In genomic region chr10:23788056-23788600, GRCm38 (mm10) we compare ENCODE assay signal across 9 mouse cellular contexts. TPM values are rescaled to one million over a fixed set of nuclear protein-coding genes. Genes with fewer than 3 reads are reported as not detected.
DNase-seq lines count a peak whose midpoint lies in the region; ATAC-seq and TF ChIP-seq lines count a peak whose summit lies in the region.
"Had no signal": no experiment of that assay in that cellular context is flagged by ENCODE, and none has a peak within 500 bp of the region (broad histone marks: within the 10 kb centered on the region; RNA-seq: fewer than 3 reads in every experiment).

No protein-coding gene starts in this region.

- H3K4me1 ChIP-seq in kidney, embryonic 16.5 days (ENCODE audit: insufficient read depth, low read length): peaks cover 31% of the 10 kb centered on the region
- peaks cover 9% of the 10 kb centered on the region for H3K4me1 ChIP-seq in bone marrow macrophage, adult 2 months (ENCODE audit: control insufficient read depth, insufficient read depth, low read length)
- peaks cover 26% of the 10 kb centered on the region for H3K4me1 ChIP-seq in hindbrain, embryonic 16.5 days (ENCODE audit: control insufficient read depth, insufficient read depth, low read depth, low read length)
- H3K4me1 ChIP-seq in midbrain, postnatal 0 days (ENCODE audit: insufficient read depth, low read length): peaks cover 8% of the 10 kb centered on the region; the same call in 1 of the 2 replicates

- no peak for TF ChIP-seq CTCF in bone marrow macrophage, adult 2 months (IDR thresholded peaks at IDR 0.05; ENCODE audit: low read depth, low read length)
- no peak for TF ChIP-seq CTCF in midbrain, postnatal 0 days (IDR thresholded peaks at IDR 0.05)

- H3K36me3 ChIP-seq in kidney, embryonic 16.5 days (ENCODE audit: insufficient read depth, low read length): peaks cover 27% of the 10 kb centered on the region
- H3K36me3 ChIP-seq in hindbrain, embryonic 16.5 days (ENCODE audit: control insufficient read depth, insufficient read depth, low read length): peaks cover 13% of the 10 kb centered on the region
- H3K36me3 ChIP-seq in midbrain, postnatal 0 days (ENCODE audit: insufficient read depth, low read length): peaks cover 9% of the 10 kb centered on the region; the same call in 1 of the 2 replicates

- H3K27ac ChIP-seq in kidney, embryonic 16.5 days (ENCODE audit: low read length): peak overlapping the region; percentile 91
- H3K27ac ChIP-seq in bone marrow macrophage, adult 2 months (ENCODE audit: insufficient read depth, low read depth, low read length): peak overlapping the region; percentile 91
- peak overlapping the region; percentile 76 for H3K27ac ChIP-seq in hindbrain, embryonic 16.5 days (ENCODE audit: low read depth, low read length)
- no peak overlapping the region for H3K27ac ChIP-seq in midbrain, postnatal 0 days (ENCODE audit: low read depth, low read length)

- H3K4me3 ChIP-seq in kidney, embryonic 16.5 days (ENCODE audit: low read length): peak overlapping the region; percentile 72
- H3K4me3 ChIP-seq in bone marrow macrophage, adult 2 months (ENCODE audit: insufficient read depth, low read length): peak overlapping the region; percentile 84
- peak overlapping the region; percentile 87 for H3K4me3 ChIP-seq in hindbrain, embryonic 16.5 days (ENCODE audit: low read length)
- H3K4me3 ChIP-seq in midbrain, postnatal 0 days (ENCODE audit: low read depth, low read length): peak overlapping the region; percentile 74

- ATAC-seq in kidney, embryonic 16.5 days (ENCODE audit: low FRiP score, low TSS enrichment): no peak
- ATAC-seq in hindbrain, embryonic 16.5 days: no peak
- ATAC-seq in midbrain, postnatal 0 days (ENCODE audit: low FRiP score): no peak

- H3K4me2 ChIP-seq in kidney, embryonic 16.5 days (replicated peaks; ENCODE audit: low read depth, low read length): peak overlapping the region; percentile 52
- H3K4me2 ChIP-seq in hindbrain, embryonic 16.5 days (ENCODE audit: low read length): peak overlapping the region; percentile 80
- H3K4me2 ChIP-seq in midbrain, postnatal 0 days (ENCODE audit: low read depth, low read length, poor library complexity, severe bottlenecking): peak overlapping the region; percentile 62

- DNase-seq in kidney, adult 8-10 months: no peak
- no peak for DNase-seq in midbrain, postnatal 0 days (ENCODE audit: low spot score)
- DNase-seq in ovary, adult 18-20 months (ENCODE audit: low spot score): no peak
- no peak for DNase-seq in gastrocnemius, postnatal 14 days
- DNase-seq in cerebellum, postnatal 4 days (ENCODE audit: low spot score in 2 of 2): no peak
- DNase-seq: kidney, postnatal 4 days had no signal

- TF ChIP-seq POLR2A in bone marrow macrophage, adult 2 months (IDR thresholded peaks at IDR 0.05; ENCODE audit: borderline replicate concordance, low read depth, low read length): no peak

- 5% methylated on average over 8 of the region's 8 CpGs for WGBS in kidney, embryonic 16.5 days
- WGBS in hindbrain, embryonic 16.5 days: 13% methylated on average over 8 of the region's 8 CpGs
- WGBS in midbrain, postnatal 0 days: 10% methylated on average over 8 of the region's 8 CpGs

- intact Hi-C loops in gastrocnemius, postnatal 14 days (cut with DNase I; ENCODE audit: low total_unique reads): no loop called here

- no peaks in the 10 kb centered on the region for H3K27me3 ChIP-seq in kidney, embryonic 16.5 days (ENCODE audit: insufficient read depth, low read length)
- H3K27me3 ChIP-seq in hindbrain, embryonic 16.5 days (replicated peaks; ENCODE audit: control insufficient read depth, insufficient read depth, low read length): no peaks in the 10 kb centered on the region
- H3K27me3 ChIP-seq in midbrain, postnatal 0 days (ENCODE audit: insufficient read depth, low read length): no peaks in the 10 kb centered on the region

- H3K9ac ChIP-seq in kidney, embryonic 16.5 days (replicated peaks; ENCODE audit: low read length): peak overlapping the region; percentile 77
- H3K9ac ChIP-seq in hindbrain, embryonic 16.5 days (ENCODE audit: low read depth, low read length): peak overlapping the region; percentile 73
- H3K9ac ChIP-seq in midbrain, postnatal 0 days (replicated peaks; ENCODE audit: low read length, poor library complexity, severe bottlenecking): peak overlapping the region; percentile 51; the same call in 1 of the 2 replicates

- H3K9me3 ChIP-seq in kidney, embryonic 16.5 days (ENCODE audit: low read length): no peaks in the 10 kb centered on the region
- H3K9me3 ChIP-seq in hindbrain, embryonic 16.5 days (ENCODE audit: control insufficient read depth, low read length): no peaks in the 10 kb centered on the region
- H3K9me3 ChIP-seq in midbrain, postnatal 0 days (ENCODE audit: low read length): no peaks in the 10 kb centered on the region

RNA-seq across cellular contexts. Expression of gene Rps12, which starts 1.1 kb away (rescaled TPM):
- 128 and 147 TPM in 2 replicates for polyA plus RNA-seq in kidney, embryonic 16.5 days (2015; fragmentation: Nextera tagmentation; extraction: Ambion mirVana)
- 182 and 264 TPM in 2 replicates for polyA plus RNA-seq in bone marrow macrophage, adult 2 months (2012; ENCODE audit: insufficient read depth, insufficient read length, missing spikeins)
- polyA plus RNA-seq in hindbrain, embryonic 16.5 days (2015; fragmentation: Nextera tagmentation; extraction: Ambion mirVana): 82.7 and 89.6 TPM in 2 replicates
- total RNA-seq in midbrain, postnatal 0 days (2014; rRNA removed): 1,859 and 2,007 TPM in 2 replicates
- 108 and 142 TPM in 2 replicates for polyA plus RNA-seq in midbrain, postnatal 0 days (2015; fragmentation: Nextera tagmentation; extraction: Ambion mirVana)
- 100 to 1,000 TPM; 252 to 272 TPM for total RNA-seq in gastrocnemius, postnatal 14 days (2021)

RNA-seq across cellular contexts. Expression of gene Slc18b1, which starts 8.7 kb away (rescaled TPM):
- polyA plus RNA-seq in kidney, embryonic 16.5 days (2015; fragmentation: Nextera tagmentation; extraction: Ambion mirVana): 18.0 and 20.7 TPM in 2 replicates
- 1.0 and 6.7 TPM in 2 replicates for polyA plus RNA-seq in bone marrow macrophage, adult 2 months (2012; ENCODE audit: insufficient read depth, insufficient read length, missing spikeins)
- polyA plus RNA-seq in hindbrain, embryonic 16.5 days (2015; fragmentation: Nextera tagmentation; extraction: Ambion mirVana): 18.9 and 20.2 TPM in 2 replicates
- total RNA-seq in midbrain, postnatal 0 days (2014; rRNA removed): 12.7 and 13.7 TPM in 2 replicates
- 12.4 TPM in 2 replicates for polyA plus RNA-seq in midbrain, postnatal 0 days (2015; fragmentation: Nextera tagmentation; extraction: Ambion mirVana)
- 10 to 100 TPM; 12.2 to 13.0 TPM for total RNA-seq in gastrocnemius, postnatal 14 days (2021)
